Mouse (Mus musculus) ES-E14 (cell line): ENCODE data around the gene Zc3h15. TPM values are rescaled to one million over a fixed set of nuclear protein-coding genes. Genes with fewer than 3 reads are reported as not detected.

ENCODE experiments used
- DNase-seq: peaks from one replicate; pipeline ENCODE4 v3.0.0-alpha.2; 2013; ENCODE audit warnings: low read depth, low spot score
- H3K27ac ChIP-seq: 2 replicates; pipeline ENCODE4 v1.5.1; 2012; ENCODE audit warnings: low read depth, mild to moderate bottlenecking, low read length, moderate library complexity, mixed read lengths; ENCODE audit not compliant: poor library complexity, insufficient read depth, severe bottlenecking
- H3K36me3 ChIP-seq: 2 replicates; pipeline ENCODE4 v1.6.1; 2012; ENCODE audit warnings: mild to moderate bottlenecking, low read length, moderate library complexity, mixed read lengths; ENCODE audit not compliant: control insufficient read depth, poor library complexity, insufficient read depth, severe bottlenecking
- H3K4me1 ChIP-seq, 2 experiments: fragments of 150-350 bp in 1 of 2; sonication (generic) in 1 of 2; 2 replicates each; pipeline ENCODE4 v1.6.1; 2012; ENCODE audit warnings: low read length in 2 of 2, mild to moderate bottlenecking in 1 of 2, mixed read lengths in 1 of 2; ENCODE audit not compliant: control insufficient read depth in 2 of 2, insufficient read depth in 2 of 2, poor library complexity in 1 of 2
- H3K4me3 ChIP-seq, 2 experiments: fragments of 150-350 bp in 1 of 2; sonication (generic) in 1 of 2; 2 replicates each; pipeline ENCODE4 v1.5.1; 2012; ENCODE audit warnings: low read length in 2 of 2, low read depth in 1 of 2, mild to moderate bottlenecking in 1 of 2, mixed read lengths in 1 of 2; ENCODE audit not compliant: insufficient read depth in 1 of 2, poor library complexity in 1 of 2, severe bottlenecking in 1 of 2
- H3K9ac ChIP-seq: 2 replicates; pipeline ENCODE4 v1.6.1; 2012; ENCODE audit warnings: low read depth, mild to moderate bottlenecking, low read length, mixed read lengths; ENCODE audit not compliant: poor library complexity, insufficient read depth, severe bottlenecking
- H3K9me3 ChIP-seq: fragments of 150-350 bp; sonication (generic); 2 replicates; pipeline ENCODE4 v1.6.1; 2012; ENCODE audit warnings: low read depth, mild to moderate bottlenecking, low read length; ENCODE audit not compliant: control insufficient read depth, insufficient read depth
- CHD2 ChIP-seq: IDR thresholded peaks from 2 replicates; pipeline ENCODE4 v1.6.1; 2014; ENCODE audit warnings: mild to moderate bottlenecking, low read depth, low read length, inconsistent platforms
- HCFC1 ChIP-seq: IDR thresholded peaks from 2 replicates; pipeline ENCODE4 v1.6.1; 2012; ENCODE audit warnings: low read length, inconsistent platforms, borderline replicate concordance; ENCODE audit not compliant: insufficient read depth
- MAFK ChIP-seq: IDR thresholded peaks from 2 replicates; pipeline ENCODE4 v1.6.1; 2014; ENCODE audit warnings: mild to moderate bottlenecking, low read depth, low read length, inconsistent platforms; ENCODE audit not compliant: insufficient read depth
- ZC3H11A ChIP-seq: IDR thresholded peaks from 2 replicates; pipeline ENCODE4 v1.6.1; 2012; ENCODE audit warnings: low read depth, mild to moderate bottlenecking, inconsistent platforms, low read length, borderline replicate concordance
- ZNF384 ChIP-seq: IDR thresholded peaks from 2 replicates; pipeline ENCODE4 v1.6.1; 2012; ENCODE audit warnings: low read depth, low read length, inconsistent platforms
- in situ Hi-C, 2 experiments: fragments of 600-800 bp; cut with MboI; formaldehyde crosslinking; loops; one replicate each; pipeline ENCODE4 v1.15.1; 2025; ENCODE audit warnings: low sequenced_read_pairs in 2 of 2, inconsistent platforms in 1 of 2; ENCODE audit not compliant: unreplicated experiment in 2 of 2
- total RNA-seq: library from RNA; depleted of rRNA; stranded (reverse); fragments of 300-350 nt; gene quantifications from 2 replicates; pipeline ENCODE4 v1.2.3, GENCODE M21; 2012

Zc3h15 gene
- total RNA-seq, 1 experiment = 150 TPM

DNA sequence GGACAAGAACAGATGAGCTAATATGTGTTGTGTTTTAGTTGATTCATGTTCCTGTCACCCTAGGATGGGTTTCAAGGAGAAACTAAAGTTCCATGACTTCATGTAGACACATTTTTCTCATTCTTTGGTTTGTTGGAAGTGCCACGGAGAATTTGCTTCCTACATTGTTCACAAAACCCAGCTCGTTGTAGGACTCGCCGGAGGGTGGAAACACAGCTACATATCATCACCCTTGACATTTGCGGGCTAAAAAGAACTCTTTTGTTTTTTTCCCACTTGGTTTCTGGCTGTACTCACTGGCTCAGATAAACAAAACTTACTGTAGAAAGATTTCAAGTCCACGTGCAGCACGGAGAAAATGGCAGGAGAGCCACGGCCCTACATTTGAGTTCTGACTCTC is 38.0 kb downstream of the Zc3h15 start:
- in situ Hi-C loops = no loop called here
- H3K9me3 ChIP-seq = no peaks in the 10 kb centered on the region
- no peak overlapping the region for H3K9ac ChIP-seq
- H3K4me3 ChIP-seq = no peak overlapping the region
- H3K4me1 ChIP-seq = peaks cover 0 to 1% of the 10 kb centered on the region in 2 experiments; a peak in 1 of 4 replicates
- no peak for DNase-seq
- no peak overlapping the region for H3K27ac ChIP-seq
- TF ChIP-seq ZNF384 (no peak), MAFK (no peak), ZC3H11A (no peak), CHD2 (no peak), HCFC1 (no peak)
- no peaks in the 10 kb centered on the region for H3K36me3 ChIP-seq

DNA sequence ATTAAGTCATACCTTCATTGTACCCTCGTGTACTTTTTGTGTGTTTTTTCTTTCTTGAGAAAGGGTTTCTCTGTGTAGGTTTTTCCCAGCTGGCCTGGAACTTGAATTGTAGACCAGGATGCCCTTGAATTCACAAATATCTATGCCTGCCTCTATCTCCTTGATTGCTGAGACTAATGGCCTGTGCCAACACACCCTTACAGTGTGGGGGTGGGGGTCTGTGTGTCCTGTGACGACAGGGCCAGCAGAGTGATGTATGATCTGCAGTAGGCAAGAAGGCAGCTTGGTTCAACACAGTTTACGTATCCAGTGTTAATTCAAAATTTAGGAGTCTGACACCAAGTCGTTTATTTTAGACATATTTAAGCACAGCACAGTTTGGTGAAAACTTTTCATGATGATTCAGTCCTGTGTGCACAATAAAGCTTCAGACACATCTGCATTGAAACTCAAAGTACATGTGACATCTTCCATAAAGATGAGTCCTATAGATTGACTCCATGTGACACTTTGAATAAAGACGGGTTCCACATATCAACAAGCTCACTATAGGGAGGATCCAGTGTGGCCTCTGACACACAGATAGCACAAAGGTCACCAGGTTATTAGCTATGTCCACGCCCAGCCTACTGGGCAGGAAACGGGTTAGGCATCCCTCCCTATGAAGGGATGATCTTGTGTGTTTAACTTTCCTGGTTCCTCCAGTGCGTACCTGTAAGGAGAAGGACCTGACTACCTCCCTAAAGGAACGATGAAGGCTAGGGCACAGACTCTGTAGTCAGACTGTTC is 39.7 kb downstream of the Zc3h15 start:
- Histone ChIP-seq H3K27ac (no peak overlapping the region), H3K4me3 (no peak overlapping the region), H3K9ac (no peak overlapping the region), H3K4me1 (peaks cover 0 to 1% of the 10 kb centered on the region in 2 experiments; a peak in 1 of 4 replicates), H3K9me3 (no peaks in the 10 kb centered on the region), H3K36me3 (no peaks in the 10 kb centered on the region)
- TF ChIP-seq ZNF384 (no peak), HCFC1 (no peak), MAFK (no peak), CHD2 (no peak), ZC3H11A (no peak)
- DNase-seq = no peak
- in situ Hi-C loops = no loop called here

- H3K27ac ChIP-seq = no peak overlapping the region
- no peak overlapping the region for H3K4me3 ChIP-seq
- DNase-seq = no peak
- no peak for TF ChIP-seq ZC3H11A
- TF ChIP-seq ZNF384 = no peak
- no peak for TF ChIP-seq HCFC1
- no peak for TF ChIP-seq CHD2
- no peak for TF ChIP-seq MAFK
- no peaks in the 10 kb centered on the region for H3K36me3 ChIP-seq
- no peaks in the 10 kb centered on the region for H3K9me3 ChIP-seq
- peaks cover 0 to 1% of the 10 kb centered on the region in 2 experiments; a peak in 1 of 4 replicates for H3K4me1 ChIP-seq
- no peak overlapping the region for H3K9ac ChIP-seq
- in situ Hi-C loops = no loop called here
Measured at GRCm38 (mm10) chr2:83684691-83685090, 40.5 kb downstream of the Zc3h15 start.

DNA sequence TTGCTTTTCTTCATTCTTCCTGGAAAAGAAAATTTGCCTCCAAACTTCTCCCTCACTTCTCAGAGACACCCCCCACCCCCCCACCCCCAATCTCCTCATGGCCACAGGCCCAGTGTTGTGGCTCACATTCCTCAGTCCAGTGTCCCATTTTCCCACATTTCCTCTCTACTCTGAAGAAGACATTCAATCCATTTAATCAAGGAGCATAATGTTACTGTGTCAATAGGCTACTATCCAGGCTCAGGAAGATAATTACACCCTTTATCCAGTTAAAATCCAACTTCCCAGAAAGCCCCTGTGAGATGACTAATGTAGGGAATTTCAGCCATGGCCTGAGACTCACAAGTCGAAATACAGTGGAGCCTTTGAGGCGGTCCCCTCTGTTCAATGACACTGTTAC is 46.1 kb downstream of the Zc3h15 start:
- DNase-seq = no peak
- Histone ChIP-seq H3K4me3 (no peak overlapping the region), H3K9me3 (no peaks in the 10 kb centered on the region), H3K36me3 (no peaks in the 10 kb centered on the region), H3K27ac (no peak overlapping the region), H3K9ac (no peak overlapping the region), H3K4me1 (peaks cover 10 to 13% of the 10 kb centered on the region in 2 experiments; a peak in 3 of 4 replicates)
- in situ Hi-C loops = no loop called here
- TF ChIP-seq MAFK = no peak
- TF ChIP-seq HCFC1 = no peak
- TF ChIP-seq ZC3H11A = no peak
- TF ChIP-seq CHD2 = no peak
- TF ChIP-seq ZNF384 = no peak
